Mouse (Mus musculus) forebrain, embryonic 11.5 days (tissue): Measurements from ENCODE around the gene Sohlh1. TPM values are rescaled to one million over a fixed set of nuclear protein-coding genes. Genes with fewer than 3 reads are reported as not detected.
A peak's percentile ranks its signal among the peaks of the same experiment; 100 is the strongest.

Source experiments
- ATAC-seq: fragments of 200-750 bp; cut with Nextera tagmentation; replicated peaks from 2 replicates; pipeline ENCODE4 v1.8.0; 2017; ENCODE audit warnings: moderate TSS enrichment; ENCODE audit not compliant: low FRiP score
- DNase-seq: peaks from one replicate; pipeline ENCODE4 v3.0.0-alpha.2; 2017; ENCODE audit warnings: low spot score
- H3K27ac ChIP-seq: fragments of 300-500 bp; sonication (generic); 2 replicates; pipeline ENCODE4 v1.5.1; 2014; ENCODE audit warnings: low read depth, low read length
- H3K27me3 ChIP-seq: fragments of 300-500 bp; sonication (generic); 2 replicates; pipeline ENCODE4 v1.6.1; 2014; ENCODE audit warnings: mild to moderate bottlenecking, low read length, mixed read lengths; ENCODE audit not compliant: control insufficient read depth, insufficient read depth
- H3K36me3 ChIP-seq: fragments of 300-500 bp; sonication (generic); 2 replicates; pipeline ENCODE4 v1.6.1; 2014; ENCODE audit warnings: mild to moderate bottlenecking, low read length, moderate library complexity, mixed read lengths; ENCODE audit not compliant: control insufficient read depth, insufficient read depth
- H3K4me1 ChIP-seq: fragments of 300-500 bp; sonication (generic); replicated peaks from 2 replicates; pipeline ENCODE4 v1.6.1; 2014; ENCODE audit warnings: low read length, mixed read lengths; ENCODE audit not compliant: control insufficient read depth, insufficient read depth
- H3K4me2 ChIP-seq: fragments of 300-500 bp; sonication (generic); 2 replicates; pipeline ENCODE4 v1.6.1; 2014; ENCODE audit warnings: low read depth, mild to moderate bottlenecking, low read length, moderate library complexity, mixed read lengths; ENCODE audit not compliant: severe bottlenecking
- H3K4me3 ChIP-seq: fragments of 300-500 bp; sonication (generic); 2 replicates; pipeline ENCODE4 v1.5.1; 2014; ENCODE audit warnings: low read depth, low read length
- H3K9ac ChIP-seq: fragments of 300-500 bp; sonication (generic); 2 replicates; pipeline ENCODE4 v1.6.1; 2014; ENCODE audit warnings: low read length
- H3K9me3 ChIP-seq: fragments of 300-500 bp; sonication (generic); 2 replicates; pipeline ENCODE4 v1.6.1; 2016; ENCODE audit warnings: low read length, mixed read lengths; ENCODE audit not compliant: control insufficient read depth
- WGBS: fragments of 180-500 bp; shearing (Covaris S2); extraction: QIAGEN DNeasy Blood & Tissue Kit; methylation state at CpG from one replicate; pipeline ENCODE4 v1.1.7; 2014; 5-methylcytosine and 5-hydroxymethylcytosine counted together
- polyA plus RNA-seq: library from polyadenylated mRNA; unstranded; fragments of >200 nt; fragmentation: Nextera tagmentation; extraction: Ambion mirVana; gene quantifications from 2 replicates; pipeline ENCODE4 v1.2.1, GENCODE M21; 2014

Gene Sohlh1
- polyA plus RNA-seq, 1 experiment from 2014 or later = not detected

DNA sequence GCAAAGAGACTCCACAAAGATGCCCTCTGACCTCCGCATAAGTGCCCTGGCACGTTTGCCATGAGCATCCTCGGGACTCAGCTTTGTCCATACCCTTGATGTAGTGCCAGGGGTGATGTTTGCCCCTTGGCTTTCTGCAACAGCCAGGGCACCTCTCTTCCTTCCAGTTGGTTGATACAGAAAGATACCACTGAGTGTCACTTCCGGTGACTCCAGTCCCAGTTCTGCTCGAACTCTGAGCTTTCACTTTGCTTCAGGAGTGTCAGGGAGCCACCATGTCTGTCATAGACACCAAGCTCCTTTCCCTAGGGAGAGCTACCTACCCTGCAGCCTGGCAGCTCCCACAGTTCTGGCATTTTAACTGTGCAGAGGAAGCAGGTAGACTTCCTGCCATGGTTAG, 7.0 kb upstream of the Sohlh1 start:
- H3K36me3 ChIP-seq = no peaks in the 10 kb centered on the region
- no peaks in the 10 kb centered on the region for H3K9me3 ChIP-seq
- no peak overlapping the region for H3K4me3 ChIP-seq
- no peaks in the 10 kb centered on the region for H3K27me3 ChIP-seq
- DNase-seq (no peak), ATAC-seq (no peak)
- WGBS = 81% methylated on average over 5 of the region's 5 CpGs
- no peak overlapping the region for H3K4me2 ChIP-seq
- no peak overlapping the region for H3K27ac ChIP-seq
- no peak overlapping the region for H3K9ac ChIP-seq
- H3K4me1 ChIP-seq = no peaks in the 10 kb centered on the region

DNA sequence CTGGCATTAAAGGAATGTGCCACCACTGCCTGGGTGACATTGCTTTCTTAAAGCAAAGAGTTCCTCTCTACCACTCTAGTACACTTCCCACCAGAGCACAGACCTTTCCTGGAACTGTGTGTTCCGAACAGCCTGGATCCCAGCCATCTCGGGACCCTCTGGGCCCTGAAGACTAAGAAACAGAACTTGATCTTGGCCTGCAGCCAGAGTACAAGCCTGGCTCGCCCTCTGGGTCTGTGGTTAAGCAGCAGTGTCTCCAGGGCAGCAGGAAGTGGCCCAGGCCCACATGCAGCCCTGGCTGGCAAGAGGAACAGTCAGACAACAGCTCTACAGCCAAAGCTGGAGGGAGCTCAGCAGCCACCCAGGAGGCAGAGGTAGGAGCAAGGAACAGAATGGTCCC, 5.6 kb upstream of the Sohlh1 start:
- Histone ChIP-seq H3K36me3 (no peaks in the 10 kb centered on the region), H3K4me2 (no peak overlapping the region), H3K27ac (no peak overlapping the region), H3K4me1 (no peaks in the 10 kb centered on the region), H3K9ac (no peak overlapping the region), H3K27me3 (no peaks in the 10 kb centered on the region), H3K4me3 (no peak overlapping the region), H3K9me3 (no peaks in the 10 kb centered on the region)
- WGBS = 74% methylated on average over 3 of the region's 3 CpGs
- ATAC-seq (no peak), DNase-seq (no peak)

DNA sequence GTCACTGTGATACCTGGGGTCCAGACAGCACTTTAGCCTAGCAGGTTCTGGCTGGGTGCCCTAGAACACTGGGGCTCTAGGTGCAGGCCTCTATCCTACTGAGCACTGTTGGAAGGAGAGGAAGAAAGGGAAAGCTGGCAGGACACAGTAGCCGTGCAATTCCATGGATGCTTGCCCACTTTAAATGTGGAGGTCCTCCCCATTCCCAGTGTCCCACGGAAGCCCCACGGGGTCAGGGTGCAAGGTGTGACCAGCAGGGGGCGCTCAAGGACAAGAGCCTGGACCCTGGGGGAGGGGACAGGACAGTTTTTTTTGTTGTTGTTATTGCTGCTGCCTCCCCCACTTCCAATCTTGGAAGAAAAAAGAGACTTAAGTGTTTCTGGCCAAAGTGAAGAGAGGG, 3.3 kb upstream of the Sohlh1 start:
- no peak overlapping the region for H3K9ac ChIP-seq
- 17% methylated on average over 4 of the region's 4 CpGs for WGBS
- no peaks in the 10 kb centered on the region for H3K4me1 ChIP-seq
- H3K4me2 ChIP-seq = no peak overlapping the region
- no peak overlapping the region for H3K27ac ChIP-seq
- ATAC-seq (no peak), DNase-seq (peak; percentile 76)
- H3K4me3 ChIP-seq = no peak overlapping the region
- H3K9me3 ChIP-seq = no peaks in the 10 kb centered on the region
- no peaks in the 10 kb centered on the region for H3K36me3 ChIP-seq
- no peaks in the 10 kb centered on the region for H3K27me3 ChIP-seq

- ATAC-seq (no peak), DNase-seq (no peak)
- Histone ChIP-seq H3K27ac (no peak overlapping the region), H3K4me3 (no peak overlapping the region), H3K36me3 (no peaks in the 10 kb centered on the region), H3K9ac (no peak overlapping the region), H3K4me2 (no peak overlapping the region), H3K9me3 (no peaks in the 10 kb centered on the region), H3K4me1 (peaks cover 3% of the 10 kb centered on the region), H3K27me3 (no peaks in the 10 kb centered on the region)
- 89% methylated on average over 8 of the region's 8 CpGs for WGBS
Measured at GRCm38 (mm10) chr2:25846516-25846915, 532 bp downstream of the Sohlh1 start.

DNA sequence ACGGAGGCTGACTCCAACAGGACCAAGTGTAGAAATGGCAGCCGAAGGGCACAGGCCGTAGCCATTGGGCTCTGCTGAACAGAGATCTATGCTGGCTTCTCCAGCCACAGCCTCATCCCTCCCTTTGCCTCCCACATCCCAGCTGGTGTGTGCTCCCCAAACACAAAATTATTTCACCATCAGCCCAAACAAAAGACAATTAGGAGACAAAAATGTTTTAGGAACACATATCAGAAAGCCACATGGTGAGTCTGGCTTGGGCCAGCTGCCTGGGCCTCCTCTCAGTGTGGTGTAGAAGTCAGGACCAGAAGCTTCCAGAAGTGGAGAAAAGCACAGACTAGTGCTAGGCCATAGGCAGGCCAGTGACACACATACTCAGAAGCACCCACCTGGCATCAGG, 3.0 kb downstream of the Sohlh1 start:
- H3K27me3 ChIP-seq = no peaks in the 10 kb centered on the region
- peaks cover 3% of the 10 kb centered on the region for H3K4me1 ChIP-seq
- ATAC-seq (no peak), DNase-seq (no peak)
- H3K9me3 ChIP-seq = no peaks in the 10 kb centered on the region
- no peak overlapping the region for H3K9ac ChIP-seq
- H3K4me2 ChIP-seq = no peak overlapping the region
- WGBS = 92% methylated on average over 3 of the region's 3 CpGs
- H3K27ac ChIP-seq = no peak overlapping the region
- no peaks in the 10 kb centered on the region for H3K36me3 ChIP-seq
- no peak overlapping the region for H3K4me3 ChIP-seq

DNA sequence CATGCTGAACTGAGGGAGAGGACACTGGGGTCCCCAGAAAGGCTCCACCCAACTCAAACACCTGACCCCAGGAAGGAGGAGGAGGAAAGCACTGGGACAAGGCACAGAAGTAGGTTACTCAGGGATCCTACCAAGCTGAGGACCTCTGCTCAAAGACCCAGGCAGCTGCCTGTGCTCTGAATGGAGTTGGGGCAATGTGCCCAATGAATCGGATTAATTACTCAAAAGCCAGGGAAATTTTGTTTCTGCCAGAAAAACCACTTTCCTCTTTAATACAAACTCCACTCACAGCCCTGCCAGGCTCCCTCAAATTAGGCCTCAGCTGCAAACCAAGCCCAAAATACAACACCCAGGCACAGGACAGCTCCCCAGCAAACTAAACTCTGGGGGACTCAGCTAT, 4.3 kb downstream of the Sohlh1 start:
- no peaks in the 10 kb centered on the region for H3K36me3 ChIP-seq
- no peak overlapping the region for H3K27ac ChIP-seq
- no peak for ATAC-seq

GRCm38 (mm10) chr2:25842161-25842560, 4.9 kb downstream of the Sohlh1 start:
- H3K36me3 ChIP-seq = no peaks in the 10 kb centered on the region
- no peak overlapping the region for H3K4me3 ChIP-seq
- H3K9me3 ChIP-seq = no peaks in the 10 kb centered on the region
- H3K27me3 ChIP-seq = no peaks in the 10 kb centered on the region
- H3K27ac ChIP-seq = no peak overlapping the region
- peaks cover 3% of the 10 kb centered on the region for H3K4me1 ChIP-seq
- no peak for DNase-seq
- 79% methylated on average over 4 of the region's 4 CpGs for WGBS
- H3K4me2 ChIP-seq = no peak overlapping the region
- ATAC-seq = no peak
- H3K9ac ChIP-seq = no peak overlapping the region

More for the DNA sequence above, 4.3 kb downstream of the Sohlh1 start:
- Histone ChIP-seq H3K4me1 (peaks cover 3% of the 10 kb centered on the region), H3K4me2 (no peak overlapping the region), H3K9me3 (no peaks in the 10 kb centered on the region), H3K4me3 (no peak overlapping the region), H3K9ac (no peak overlapping the region), H3K27me3 (no peaks in the 10 kb centered on the region)
- 23% methylated on average over 1 of the region's 1 CpGs for WGBS
- DNase-seq = no peak

GRCm38 (mm10) chr2:25836291-25836690, 10.8 kb downstream of the Sohlh1 start:
- H3K9ac ChIP-seq = no peak overlapping the region
- H3K27me3 ChIP-seq = no peaks in the 10 kb centered on the region
- peak; percentile 88 for DNase-seq
- 50% methylated on average over 5 of the region's 5 CpGs for WGBS
- no peaks in the 10 kb centered on the region for H3K9me3 ChIP-seq
- no peaks in the 10 kb centered on the region for H3K36me3 ChIP-seq
- H3K27ac ChIP-seq = no peak overlapping the region
- no peaks in the 10 kb centered on the region for H3K4me1 ChIP-seq
- H3K4me2 ChIP-seq = no peak overlapping the region
- H3K4me3 ChIP-seq = no peak overlapping the region
- no peak for ATAC-seq

DNA sequence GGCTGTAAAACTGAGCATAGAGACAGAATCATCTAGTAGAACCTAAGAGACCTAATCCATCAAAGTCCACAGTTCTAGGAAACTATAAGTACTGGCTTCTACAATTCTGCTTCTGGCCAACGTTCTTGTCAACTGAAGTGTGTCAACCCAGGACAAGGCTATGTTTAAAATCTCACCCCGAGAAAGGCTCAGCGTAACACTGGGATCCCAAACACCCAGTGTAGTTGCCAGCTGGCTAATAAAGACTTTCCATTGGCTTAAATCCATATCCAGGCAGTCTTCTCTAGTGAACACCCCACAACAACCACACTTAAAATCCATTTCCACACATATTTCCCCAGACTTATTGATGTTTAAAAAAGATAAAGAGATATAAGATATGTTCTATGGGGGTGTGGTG, 16.3 kb downstream of the Sohlh1 start:
- 92% methylated on average over 3 of the region's 3 CpGs for WGBS
- DNase-seq = no peak

More for the DNA sequence above, 16.3 kb downstream of the Sohlh1 start:
- Histone ChIP-seq H3K27ac (no peak overlapping the region), H3K27me3 (no peaks in the 10 kb centered on the region), H3K4me3 (no peak overlapping the region), H3K36me3 (no peaks in the 10 kb centered on the region), H3K4me1 (no peaks in the 10 kb centered on the region), H3K9me3 (no peaks in the 10 kb centered on the region), H3K9ac (no peak overlapping the region), H3K4me2 (no peak overlapping the region)
- no peak for ATAC-seq
